Mouse (Mus musculus) adipocyte (in vitro differentiated cells): ENCODE results near the gene Mrps5.
"Not testable (repeated sequence)": the region's sequence is repeated elsewhere in the genome, so short reads cannot be mapped to it uniquely, and the experiment has no call there.

ENCODE experiments used
- DNase-seq: peaks from one replicate; pipeline ENCODE4 v3.0.0-alpha.2; 2016; ENCODE audit warnings: low spot score

The Mrps5 gene

GRCm38 (mm10) chr2:127586694-127587513, at the start of gene Mrps5, which contains the start of gene Zfp661:
Mrps5 (plus strand) TSS chr2:127587222.
Zfp661 (minus strand) TSS chr2:127587094.
- DNase-seq = peak; percentile 89

DNA sequence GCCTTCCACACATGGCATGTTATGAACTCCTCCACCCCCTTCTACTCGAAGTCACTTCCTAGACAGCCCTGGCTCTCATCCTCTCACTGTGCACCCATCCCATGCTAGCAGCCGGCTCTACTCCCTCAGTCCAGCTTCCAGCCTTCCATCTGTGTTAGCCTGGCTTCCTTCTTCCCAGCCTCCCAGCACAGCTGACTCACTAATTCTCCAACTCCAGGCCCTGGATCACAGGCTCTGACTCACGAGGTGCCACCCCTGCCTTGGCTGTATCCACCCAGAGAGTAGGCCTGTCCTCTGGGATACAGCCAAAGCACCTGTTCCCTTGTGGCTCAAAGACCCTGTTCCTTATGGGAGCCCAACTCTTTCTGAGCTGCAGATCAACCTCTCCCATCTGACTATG, 49.5 kb upstream of the Mrps5 start:
- no peak for DNase-seq

- peak; percentile 7 for DNase-seq
Measured at GRCm38 (mm10) chr2:127539494-127539893, 47.5 kb upstream of the Mrps5 start.

GRCm38 (mm10) chr2:127541185-127541584, 45.8 kb upstream of the Mrps5 start, which contains the start of gene Prom2:
Prom2 (minus strand) TSS chr2:127541467.
- no peak for DNase-seq

DNA sequence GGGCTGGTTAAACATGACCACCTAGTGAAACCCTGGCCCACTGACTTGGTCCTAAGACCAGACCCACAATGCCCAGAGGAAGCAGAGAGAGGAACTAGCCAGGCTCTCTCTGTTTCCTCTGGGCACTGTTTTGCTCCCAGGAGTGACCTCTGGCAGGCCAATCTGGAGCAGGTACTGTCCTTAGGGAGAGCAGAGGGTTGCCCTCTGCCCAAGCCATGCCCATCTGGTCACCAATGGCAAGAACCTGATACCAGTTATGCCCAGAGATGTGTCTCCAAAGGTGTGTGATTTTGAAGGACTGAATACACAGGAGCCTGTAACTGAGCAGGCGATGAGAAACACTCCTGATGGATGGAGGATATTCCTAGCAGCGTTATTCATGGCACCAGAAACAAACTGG, 45.3 kb upstream of the Mrps5 start:
- no peak for DNase-seq

GRCm38 (mm10) chr2:127548342-127549074, 38.5 kb upstream of the Mrps5 start:
- no peak for DNase-seq

- no peak for DNase-seq
Measured at GRCm38 (mm10) chr2:127549711-127550110, 37.3 kb upstream of the Mrps5 start.

GRCm38 (mm10) chr2:127550446-127550845, 36.6 kb upstream of the Mrps5 start:
- DNase-seq = no peak

DNA sequence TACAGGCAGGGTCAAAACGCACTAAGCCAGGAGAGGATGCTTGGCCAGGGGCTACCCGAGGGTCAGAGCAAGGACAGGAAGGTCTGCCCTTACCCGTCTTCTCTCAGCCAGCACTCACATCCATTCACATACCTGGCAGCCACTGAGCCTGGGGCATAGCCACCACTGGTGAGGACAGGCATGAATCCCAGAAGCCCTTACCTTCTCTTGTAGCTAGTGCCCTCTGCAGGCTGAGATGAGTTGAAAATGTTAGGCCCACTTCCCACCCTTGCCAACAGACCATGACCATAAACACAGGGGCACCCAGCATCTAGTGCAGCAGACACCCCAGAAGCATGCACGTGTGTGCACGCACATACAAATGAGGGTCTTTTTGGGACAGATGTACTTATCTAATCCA, 35.9 kb upstream of the Mrps5 start:
- DNase-seq = no peak

DNA sequence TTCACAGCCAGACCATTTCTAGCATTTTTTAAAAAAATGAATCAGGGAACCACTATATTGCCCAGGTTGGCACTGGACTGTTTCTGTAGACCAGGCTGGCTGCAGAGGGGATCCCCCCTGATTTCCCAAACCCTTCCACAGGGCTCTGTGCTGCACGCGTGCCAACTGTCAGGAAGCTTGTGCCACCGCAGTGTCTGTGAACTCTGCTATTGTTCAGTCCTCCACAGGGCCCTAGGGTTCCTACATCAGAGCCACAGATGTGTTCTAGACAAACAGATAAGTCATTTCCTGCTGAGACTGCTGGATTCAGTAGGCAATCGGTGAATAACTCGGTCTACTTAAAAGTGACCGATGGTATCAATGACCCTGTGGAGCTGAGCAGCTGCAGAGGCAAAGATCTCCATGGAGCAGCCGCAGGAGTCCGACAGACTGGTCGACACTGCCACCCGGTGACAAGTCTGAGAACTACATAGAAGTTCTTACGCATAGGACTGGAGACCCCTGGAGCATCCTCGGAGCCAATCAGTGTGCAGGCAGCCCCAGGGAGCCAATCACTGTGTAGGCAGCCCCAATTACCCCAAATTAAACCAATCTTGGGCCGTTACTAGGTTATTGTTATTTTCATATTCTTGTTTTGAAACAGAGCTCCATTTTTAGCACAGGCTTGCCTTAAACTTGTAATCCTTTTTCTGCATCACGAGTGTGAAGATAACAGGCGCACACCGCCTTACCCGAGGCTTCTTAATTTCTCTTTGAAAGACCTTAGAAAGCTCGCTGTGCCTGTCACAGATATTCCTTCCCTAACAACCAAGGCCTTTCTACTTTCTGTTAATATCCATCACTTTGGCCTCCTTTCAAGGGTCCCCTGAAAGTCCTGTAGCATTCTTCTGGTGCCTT, 27.7 kb upstream of the Mrps5 start:
- DNase-seq = peak; percentile 53

DNA sequence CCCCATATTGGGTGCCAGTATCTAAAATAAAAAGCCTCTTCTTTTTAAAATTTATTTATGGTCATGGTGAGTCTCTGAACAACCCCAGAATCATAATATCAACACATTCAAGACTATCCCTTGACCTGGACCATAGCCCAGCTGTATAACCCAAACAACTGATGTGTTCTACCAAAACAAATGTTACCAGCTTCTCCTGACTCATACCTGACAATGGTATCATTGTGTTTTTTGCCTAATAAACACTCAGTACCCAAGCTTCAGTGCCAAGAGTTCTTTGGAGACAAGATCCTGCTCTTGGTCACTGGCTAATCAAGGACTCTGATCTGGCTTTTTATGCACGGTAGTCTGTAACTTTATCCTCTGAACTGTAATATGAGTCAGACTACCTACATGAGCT, 13.7 kb upstream of the Mrps5 start:
- no peak for DNase-seq

- DNase-seq = peak; percentile 96
Measured at GRCm38 (mm10) chr2:127584436-127584858, 2.6 kb upstream of the Mrps5 start.

GRCm38 (mm10) chr2:127587514-127587844, 457 bp downstream of the Mrps5 start:
- no peak for DNase-seq

GRCm38 (mm10) chr2:127588897-127589296, 1.9 kb downstream of the Mrps5 start:
- no peak for DNase-seq

DNA sequence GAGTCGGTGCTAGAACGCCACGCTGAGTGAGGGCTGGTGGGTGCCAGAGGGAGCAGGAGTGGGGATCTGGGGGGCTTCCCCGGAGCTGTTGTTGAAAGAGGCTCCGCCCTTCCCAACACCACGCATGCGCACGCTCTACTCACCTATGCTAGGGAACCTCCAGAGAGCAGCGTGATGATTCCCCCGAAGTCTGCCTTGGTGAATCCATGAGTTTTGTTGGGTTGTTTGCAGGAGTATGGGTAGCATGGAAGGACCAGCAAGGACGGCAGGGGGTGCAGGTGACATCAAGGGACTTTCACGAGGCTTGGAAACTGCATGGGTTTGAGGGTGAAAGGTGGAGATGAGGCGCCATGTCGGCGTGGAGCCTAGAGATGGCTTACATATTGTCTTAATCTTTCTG, 3.2 kb downstream of the Mrps5 start:
- no peak for DNase-seq

DNA sequence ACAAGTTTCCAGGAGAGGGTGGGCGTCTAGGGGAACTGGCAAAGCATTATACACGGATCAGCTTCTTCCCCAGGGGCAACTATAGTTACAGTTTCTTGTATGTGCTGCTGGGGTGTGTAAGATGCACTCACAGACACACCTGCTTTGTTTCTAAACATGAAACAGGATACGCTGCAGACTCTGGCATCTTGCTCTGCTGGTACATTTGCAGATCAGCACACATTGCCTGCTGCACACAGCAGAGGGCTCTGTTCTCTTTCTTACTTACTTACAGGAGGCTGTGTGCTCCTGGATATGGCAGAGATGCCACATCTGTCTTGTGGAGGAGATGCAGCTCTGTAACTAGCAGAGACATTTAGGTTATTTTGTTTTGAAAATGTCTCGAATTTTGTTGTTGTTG, 3.8 kb downstream of the Mrps5 start:
- no peak for DNase-seq

DNA sequence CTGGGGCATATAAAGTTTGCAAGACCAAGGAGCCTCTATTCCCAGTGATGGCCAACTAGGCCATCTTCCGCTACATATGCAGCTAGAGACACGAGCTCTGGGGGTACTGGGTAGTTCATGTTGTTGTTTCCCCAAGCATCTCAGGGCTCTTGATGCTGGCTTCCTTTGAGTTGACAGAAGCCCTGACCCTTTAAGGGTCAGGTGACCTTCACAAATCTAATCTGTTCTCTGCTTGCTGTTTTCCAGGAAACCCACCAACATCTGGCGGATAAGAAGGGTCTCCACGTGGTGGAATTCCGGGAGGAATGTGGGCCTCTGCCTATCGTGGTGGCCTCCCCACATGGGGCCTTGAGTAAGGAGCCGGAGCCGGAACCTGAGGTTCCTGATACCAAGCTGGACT, 16.4 kb downstream of the Mrps5 start:
- not testable (repeated sequence) for DNase-seq

DNA sequence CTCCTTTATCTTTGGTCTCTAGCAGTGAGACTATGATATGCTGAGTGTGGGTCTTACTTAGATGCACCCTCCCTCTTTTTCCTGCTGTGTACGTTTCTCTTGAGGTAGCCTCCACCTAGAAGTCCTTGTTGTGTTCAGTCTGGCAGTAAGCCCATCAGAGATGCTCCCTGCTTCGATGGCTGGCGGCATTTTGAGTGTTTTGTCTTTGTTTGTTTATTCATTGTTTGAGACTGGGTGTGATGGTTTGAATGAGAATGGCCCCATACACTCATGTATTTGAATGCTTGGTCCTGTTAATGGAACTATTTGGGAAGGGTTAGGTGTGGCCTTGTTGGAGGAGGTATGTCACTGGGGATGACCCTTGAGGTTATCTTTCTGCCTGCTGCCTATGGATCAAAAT, 18.2 kb downstream of the Mrps5 start:
- DNase-seq = no peak

DNA sequence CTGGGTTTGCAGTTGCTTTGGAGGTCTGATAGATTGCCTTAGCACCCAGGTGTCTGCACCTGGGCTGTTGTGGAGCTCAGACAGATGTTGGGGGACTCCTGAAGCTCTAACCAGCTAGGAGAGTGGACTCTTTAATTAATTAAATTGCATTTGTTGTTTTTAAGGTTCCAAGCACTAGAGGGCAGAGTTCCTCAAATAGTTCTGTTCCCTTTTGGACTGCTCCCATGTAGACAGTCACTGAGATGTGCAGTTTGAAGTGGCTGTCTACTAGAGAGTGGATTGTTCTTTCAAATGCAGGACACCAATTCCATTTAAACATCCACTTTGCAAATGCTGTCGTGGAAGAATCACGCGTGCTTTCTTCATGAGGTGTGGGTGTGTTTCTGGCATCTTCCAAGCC, 21.2 kb downstream of the Mrps5 start:
- DNase-seq = peak; percentile 81

DNA sequence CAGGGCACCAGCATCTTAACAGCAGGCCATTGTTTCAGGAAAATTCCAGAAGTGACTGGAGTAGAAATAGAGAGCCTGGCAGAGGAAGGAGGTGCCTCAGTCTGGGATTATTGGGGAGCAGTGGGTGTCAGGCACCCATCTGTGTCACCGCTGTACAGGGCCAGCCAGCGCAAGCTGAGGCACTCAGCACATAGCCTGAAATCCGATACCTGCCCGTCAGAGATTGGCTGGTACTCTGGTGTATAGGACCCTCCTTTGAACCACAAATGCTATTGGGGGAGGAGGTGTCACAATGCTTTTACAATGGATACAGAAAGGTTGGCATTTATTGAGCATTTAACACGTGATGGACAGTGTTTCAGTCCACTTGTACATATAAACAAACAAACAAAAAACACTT, 22.0 kb downstream of the Mrps5 start:
- no peak for DNase-seq

DNA sequence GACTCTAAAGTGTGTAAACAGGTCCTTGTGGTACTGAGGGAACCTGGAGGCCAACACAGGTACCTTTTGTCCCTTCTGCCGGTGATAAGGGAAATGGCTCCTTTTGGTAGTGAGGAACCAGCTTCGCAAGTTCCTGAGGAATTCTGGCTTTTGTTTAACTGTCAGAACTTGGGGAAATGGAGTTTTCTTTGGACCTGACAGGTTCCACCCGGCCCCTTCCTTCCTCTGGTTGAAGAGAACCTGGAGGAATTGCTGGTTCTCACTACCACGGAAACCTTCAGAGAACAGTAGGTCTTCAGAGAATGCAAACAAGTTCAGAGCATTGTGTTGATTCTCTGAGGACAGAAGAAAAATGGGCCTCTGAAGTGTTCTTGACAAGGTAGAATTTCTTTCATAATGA, 24.4 kb downstream of the Mrps5 start:
- DNase-seq = no peak

GRCm38 (mm10) chr2:127612288-127612687, 25.3 kb downstream of the Mrps5 start:
- DNase-seq = no peak
